Mouse (Mus musculus) T-helper 1 cell (primary cell): ENCODE measurements around the gene Tm4sf19.

Experiments used
- in situ Hi-C: fragments of 300-600 bp; cut with MboI, MseI; formaldehyde crosslinking; loops from one replicate; pipeline ENCODE4 v1.15.1; 2025; ENCODE audit warnings: high pct_unique_total_duplicates

Tm4sf19 gene

DNA sequence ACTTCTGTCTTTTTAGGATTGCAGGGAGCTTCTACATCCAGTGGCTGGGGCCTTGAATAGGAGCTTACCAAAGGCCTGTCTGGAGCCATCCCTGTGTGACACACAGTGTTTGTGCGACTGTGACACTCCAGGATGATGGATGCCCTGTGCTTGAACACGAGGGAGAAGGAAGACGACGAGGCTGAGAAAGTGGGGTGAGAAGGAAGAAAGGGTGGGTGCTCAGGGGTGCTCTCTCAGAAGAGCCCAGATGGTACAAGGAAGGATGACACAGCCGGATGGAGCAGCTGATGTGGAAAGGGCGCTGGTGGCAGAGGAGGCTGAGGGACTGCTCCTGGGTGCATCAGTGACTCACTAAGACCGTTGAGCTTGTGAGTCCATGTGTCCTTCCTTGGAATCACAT is at the start of gene Tm4sf19:
Gene Tm4sf19, plus strand, starts transcription at position 240 of the 400 bp plus-strand sequence.
- in situ Hi-C loops: no loop called here

DNA sequence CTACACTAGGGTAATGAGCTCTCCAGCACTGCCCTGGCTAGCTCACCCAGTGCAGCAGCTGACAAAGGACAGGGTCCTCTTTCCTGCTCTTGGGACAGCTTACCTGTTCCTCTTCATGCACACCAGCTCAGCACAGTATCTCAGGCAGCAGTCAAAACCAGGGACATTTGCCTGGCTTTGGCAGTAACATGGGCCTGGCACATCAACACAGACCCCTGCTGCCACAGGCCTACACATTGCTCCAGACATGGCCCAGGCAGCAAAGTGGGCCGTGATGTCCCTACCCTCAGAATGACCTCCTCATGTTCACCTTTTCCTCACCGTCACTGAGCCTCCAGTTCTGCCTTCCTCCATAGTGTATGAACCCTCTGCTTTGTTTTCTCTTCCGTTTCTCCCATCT is 49.5 kb upstream of the Tm4sf19 start:
- in situ Hi-C loops: no loop called here

DNA sequence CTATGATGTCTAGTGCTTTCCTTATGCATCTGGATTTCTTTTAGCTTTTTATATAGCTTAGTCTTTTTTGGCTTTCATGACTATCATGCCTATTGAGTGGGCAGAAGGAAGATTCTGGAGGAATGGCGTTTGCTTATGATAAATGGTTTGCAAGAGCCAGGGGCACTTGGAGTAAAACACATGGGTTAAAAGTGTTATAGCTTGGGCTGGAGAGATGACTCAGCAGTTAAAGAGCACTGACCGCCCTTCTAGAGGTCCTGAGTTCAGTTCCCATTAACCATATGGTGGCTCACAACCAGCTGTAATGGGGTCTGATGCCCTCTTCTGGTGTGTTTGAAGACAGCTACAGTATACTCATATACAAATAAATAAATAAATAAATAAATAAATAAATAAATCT is 36.8 kb upstream of the Tm4sf19 start:
- in situ Hi-C loops: no loop called here

DNA sequence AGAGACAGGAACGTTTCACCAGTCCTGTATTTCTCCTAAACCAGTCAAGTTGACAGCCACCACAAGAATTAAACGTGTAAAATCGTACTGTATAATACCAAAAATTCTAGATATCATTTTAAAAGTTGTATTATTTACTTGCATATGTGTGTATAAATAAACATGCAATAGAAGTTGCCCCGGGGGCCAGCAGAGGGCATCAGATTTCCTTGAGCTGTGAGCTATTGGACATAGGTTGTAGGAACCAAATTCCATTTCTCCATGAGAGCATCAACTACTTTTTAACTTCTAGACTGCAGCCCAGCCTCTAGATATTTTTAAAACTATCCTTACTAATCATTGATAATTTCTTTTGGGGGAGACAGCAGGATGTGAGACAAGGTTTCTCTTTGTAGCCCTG is 29.0 kb upstream of the Tm4sf19 start:
- in situ Hi-C loops: loop anchor here (5.0 kb wide), 1 partner anchor 334 kb away; no protein-coding TSS in a partner anchor

DNA sequence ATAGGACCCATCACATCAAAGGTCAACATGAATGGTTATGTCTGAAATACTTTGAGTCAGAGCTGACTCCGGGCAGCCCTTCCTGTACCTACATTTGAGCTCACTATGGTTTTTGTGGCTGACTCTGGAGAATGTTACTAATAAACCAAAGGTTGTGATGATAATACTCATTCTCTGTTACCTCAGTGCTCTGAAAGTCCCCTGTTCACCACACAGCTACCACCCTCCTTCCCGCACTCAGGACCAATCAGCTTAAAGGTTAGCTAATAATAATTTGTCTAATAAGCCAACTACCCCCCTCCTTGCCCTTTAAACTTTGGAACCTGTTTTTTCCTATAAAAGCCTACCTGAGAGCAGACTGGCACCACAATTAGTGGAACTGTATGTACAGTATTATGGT is 20.7 kb upstream of the Tm4sf19 start:
- in situ Hi-C loops: no loop called here

DNA sequence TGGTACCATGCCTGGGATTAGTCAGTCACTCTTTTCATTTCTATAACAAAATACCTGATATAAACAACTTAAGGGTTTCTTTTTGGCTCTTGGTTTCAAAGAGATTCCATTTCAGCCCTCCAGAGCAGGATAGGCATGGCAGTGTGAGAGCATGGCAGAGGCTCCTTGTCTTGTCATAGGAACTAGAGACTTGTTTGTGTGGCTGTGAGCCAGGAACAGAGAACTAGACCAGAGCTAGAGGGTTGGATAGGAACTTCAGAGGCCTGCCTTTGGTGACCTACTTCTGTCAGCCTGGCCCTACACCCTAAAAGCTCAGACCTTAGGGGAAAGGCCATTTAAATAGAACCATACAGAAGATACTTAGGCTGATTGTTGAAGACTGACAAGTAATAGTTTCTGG is 17.4 kb upstream of the Tm4sf19 start:
- in situ Hi-C loops: loop anchor here (5.0 to 10.0 kb wide), 2 partner anchors 89 to 1262 kb away; no protein-coding TSS in a partner anchor

DNA sequence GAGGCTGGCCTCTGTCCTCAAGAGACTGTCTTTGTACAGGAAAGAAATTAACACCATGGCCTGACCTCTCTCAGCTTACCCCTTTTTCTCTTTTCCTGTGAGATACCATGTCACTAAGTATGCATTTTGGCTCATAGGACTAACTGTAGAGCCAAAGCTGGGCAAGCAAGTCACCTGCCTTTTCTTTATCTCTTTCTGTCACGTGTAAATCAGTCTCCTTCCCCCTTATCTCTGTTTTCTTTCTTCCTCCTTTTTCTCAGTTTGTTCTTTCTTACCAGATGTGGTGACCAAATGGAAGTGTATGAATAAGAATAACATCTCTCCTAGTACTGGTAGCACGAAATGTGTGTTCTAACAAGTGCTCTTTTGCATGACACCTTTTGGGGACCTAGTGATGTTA is 15.4 kb upstream of the Tm4sf19 start:
- in situ Hi-C loops: loop anchor here (5.0 to 10.0 kb wide), 2 partner anchors 87 to 1260 kb away; no protein-coding TSS in a partner anchor

DNA sequence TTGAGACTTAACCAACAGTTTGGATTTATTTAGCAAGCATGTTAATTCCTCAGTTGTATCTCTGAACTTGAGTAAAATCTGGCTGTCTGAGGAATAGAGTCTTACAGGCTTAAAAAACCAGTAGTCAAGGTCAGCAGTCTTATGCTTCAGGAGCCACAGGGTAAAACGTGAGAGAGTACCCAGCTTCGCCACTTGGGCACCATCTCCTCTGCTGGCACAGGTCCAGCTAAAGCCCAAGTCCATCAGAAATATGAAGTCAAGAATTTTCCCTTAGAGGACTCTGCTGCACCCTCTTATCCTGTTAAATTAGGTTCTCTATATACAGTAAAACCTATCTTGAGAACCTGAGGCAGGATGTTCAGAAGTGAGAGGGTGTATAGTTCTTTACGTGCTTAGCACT is 13.5 kb upstream of the Tm4sf19 start:
- in situ Hi-C loops: loop anchor here (10.0 kb wide), 1 partner anchor 1258 kb away; no protein-coding TSS in a partner anchor

DNA sequence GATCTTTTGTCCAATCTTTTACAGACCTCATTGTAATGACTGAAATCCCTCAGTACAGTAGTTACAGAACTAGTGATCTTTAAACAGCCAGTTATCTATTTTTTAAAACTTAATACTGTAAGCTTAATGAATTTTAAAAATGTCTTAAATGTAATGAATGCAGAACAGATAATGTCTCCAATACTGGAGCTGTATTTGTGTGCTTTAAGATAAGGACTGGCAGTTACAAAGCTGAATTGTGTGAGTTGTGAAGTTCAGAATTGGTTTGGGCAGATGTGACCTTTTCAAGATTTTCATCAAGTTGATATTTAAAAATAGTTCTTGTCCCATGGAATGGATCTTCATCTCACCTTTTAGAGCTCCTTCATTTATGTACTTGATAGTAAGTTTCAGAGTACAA is 11.3 kb upstream of the Tm4sf19 start:
- in situ Hi-C loops: loop anchor here (10.0 kb wide), 1 partner anchor 1256 kb away; no protein-coding TSS in a partner anchor

DNA sequence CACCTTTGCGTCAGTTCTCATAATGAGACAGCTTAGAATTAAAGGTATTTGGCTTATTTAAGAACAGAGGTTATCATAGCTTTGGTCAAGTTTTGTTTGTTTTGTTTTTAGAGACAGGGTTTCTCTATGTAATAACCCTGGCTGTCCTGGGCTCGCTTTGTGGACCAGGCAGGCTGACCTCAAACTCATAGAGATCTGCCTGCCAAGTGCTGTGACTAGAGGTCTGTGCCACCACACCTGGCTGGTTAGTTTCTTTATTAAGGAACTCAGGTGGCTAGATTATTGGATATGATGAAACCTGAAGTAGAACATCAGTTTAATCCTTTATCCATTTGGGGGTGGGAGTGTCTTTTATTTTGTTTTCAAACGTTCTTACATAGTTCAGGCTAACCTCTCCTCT is 10.5 kb upstream of the Tm4sf19 start:
- in situ Hi-C loops: loop anchor here (10.0 kb wide), 1 partner anchor 1255 kb away; no protein-coding TSS in a partner anchor

DNA sequence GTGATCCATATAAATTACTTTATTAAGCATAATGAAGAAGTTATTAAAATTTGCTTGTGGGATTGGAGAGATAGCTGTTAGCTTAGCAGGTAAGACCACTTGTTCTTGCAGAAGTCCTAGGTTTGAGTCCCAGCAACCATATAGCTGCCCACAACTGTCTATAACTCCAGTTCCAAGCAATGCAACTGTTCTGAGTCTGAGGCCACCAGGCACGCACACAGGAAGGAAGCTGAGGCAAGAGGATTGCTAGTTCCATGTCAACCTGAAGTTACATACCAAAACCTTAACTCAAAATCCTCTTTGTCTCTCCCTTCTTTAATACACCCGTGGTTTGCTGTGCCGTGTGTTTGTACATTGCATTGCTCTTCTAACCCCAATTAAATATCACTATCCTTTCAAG is 9.4 kb upstream of the Tm4sf19 start:
- in situ Hi-C loops: no loop called here

DNA sequence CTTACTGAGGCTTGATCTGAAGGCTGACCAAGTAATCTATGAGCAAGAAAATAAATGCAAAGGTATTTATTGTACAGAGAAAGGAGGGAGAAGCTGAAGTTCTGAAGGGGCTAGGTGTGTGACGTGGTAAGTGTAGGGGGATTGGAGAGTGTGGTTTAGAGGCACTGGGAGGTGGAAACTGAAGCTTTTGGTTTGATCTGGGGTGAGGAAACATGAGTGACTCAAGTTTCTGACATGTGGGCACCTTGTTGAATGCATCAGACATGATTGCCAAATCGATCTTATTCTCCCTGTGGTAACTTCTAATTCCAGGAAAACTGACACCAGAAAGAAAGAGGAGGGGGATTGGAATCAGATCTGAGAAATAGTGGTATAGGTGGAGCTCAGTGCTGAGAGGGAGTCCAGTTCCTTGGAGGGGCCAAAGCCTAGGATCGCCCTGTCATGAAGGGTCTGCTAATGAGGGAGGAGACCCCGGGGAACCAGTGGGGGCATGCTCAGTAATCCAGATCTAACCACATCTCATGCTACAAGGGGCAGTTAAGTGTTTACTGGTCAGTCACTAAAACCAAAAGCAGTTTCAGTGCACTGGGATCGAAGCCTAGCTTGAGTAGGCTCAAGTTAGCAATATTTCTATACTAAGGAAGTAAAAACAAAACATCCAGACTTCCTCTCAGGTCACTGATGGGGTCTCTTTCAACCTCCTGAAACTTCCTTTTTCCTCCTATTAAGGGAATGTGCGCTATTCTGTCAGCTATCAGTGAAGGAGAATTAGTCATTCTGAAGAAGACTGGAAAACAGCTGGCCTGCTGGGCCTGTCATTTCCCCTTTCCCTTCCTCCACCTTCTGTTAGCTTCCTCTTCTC is 4.4 kb upstream of the Tm4sf19 start:
- in situ Hi-C loops: no loop called here

DNA sequence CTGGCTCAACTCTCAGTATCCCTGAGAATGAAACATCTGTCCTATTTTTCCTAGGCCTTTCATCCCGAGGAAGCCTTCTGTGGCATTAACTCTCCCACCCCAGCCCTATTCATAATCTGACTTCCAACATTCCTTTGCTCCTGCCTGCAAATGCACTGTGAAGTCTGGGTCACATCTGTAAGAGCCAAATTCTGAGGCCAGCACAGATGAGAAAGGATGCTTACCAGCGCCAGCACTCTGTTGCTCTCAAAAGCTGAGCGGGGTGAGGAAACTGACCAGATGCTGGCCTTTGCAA is 3.8 kb upstream of the Tm4sf19 start:
- in situ Hi-C loops: no loop called here

DNA sequence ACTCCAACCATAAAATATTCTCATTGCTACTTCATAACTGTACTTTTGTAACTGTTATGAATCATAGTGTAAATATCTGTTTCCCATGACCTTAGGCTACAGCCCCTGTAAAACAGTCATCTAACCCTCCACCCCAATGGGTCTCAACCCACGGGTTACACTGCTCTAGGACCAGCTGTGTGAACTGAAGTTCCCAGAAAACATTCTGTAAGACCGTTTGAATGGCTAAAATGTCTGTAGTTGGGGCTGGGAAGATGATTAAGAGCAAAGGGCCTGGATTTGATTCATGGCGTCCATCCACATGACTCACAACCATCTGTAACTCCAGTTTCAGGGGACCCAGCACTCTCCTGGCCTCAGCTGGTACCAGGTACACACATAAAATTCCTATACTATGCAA is 2.1 kb upstream of the Tm4sf19 start:
- in situ Hi-C loops: no loop called here

DNA sequence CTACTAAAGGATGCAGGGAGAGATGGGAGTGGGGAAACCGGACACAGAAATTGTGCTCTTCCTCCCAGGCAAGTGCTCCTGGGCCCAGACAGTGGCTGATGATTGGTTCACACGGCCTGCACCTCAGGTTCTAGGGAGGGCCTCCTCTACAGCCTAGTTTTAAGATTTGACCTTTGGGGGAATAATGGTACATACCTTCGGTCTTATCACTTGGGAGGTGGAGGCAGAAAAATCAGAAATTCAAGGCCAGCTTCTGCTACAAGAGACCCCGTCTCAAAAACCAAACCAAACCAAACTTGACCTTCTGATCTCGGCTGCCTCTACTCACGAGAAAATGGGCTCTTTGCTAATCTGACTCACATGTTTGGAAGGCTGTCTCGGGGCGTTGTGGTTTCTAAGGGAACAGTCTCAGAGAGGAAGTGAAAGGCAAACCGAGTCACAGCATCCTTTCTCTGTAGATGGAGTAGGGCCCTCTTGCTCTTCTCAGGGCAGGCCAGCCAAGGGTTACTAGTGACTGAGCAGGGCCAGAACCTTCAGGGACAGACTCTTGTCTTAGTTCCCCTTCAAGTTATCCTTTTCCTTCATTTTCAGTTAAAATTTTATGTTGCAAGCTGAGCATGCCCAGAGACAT is 1.1 kb downstream of the Tm4sf19 start:
- in situ Hi-C loops: no loop called here

DNA sequence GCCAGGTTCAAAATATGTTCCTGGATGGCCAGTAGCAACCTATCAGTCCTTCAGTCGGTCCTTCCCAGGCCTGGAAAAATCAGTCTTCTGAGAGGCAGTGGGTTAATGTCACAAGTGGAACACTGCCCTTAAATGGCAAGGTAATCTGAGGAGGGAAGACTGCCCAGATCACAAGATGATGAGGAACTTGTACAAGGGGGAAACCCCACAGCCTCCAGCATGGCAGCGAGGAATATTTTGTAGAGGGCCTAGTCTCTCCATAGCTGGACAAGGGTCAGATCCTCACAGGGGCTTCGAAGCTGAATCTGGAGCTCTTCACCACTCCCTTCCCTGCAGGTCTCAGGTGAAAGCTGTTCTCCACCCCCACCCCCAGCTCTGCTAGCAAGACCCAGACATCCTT is 2.5 kb downstream of the Tm4sf19 start:
- in situ Hi-C loops: no loop called here

DNA sequence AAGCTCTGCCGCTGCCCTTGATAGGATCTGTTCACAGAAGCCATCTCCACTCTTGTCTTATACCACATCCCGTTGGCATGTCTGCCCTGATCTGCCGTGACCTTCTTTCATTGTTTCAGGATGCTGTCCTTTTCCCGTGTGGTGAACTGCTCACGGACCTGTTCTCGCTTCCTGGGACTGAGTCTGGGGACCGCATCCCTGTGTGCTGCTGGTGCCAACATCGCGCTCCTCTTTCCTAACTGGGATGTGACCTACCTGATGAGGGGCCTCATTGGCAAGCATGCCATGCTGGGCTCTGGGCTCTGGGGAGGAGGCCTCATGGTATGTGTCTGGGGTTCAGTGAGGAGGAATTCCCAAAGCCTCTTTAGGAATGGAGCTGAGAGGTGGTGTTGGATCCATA is 5.4 kb downstream of the Tm4sf19 start:
- in situ Hi-C loops: no loop called here

DNA sequence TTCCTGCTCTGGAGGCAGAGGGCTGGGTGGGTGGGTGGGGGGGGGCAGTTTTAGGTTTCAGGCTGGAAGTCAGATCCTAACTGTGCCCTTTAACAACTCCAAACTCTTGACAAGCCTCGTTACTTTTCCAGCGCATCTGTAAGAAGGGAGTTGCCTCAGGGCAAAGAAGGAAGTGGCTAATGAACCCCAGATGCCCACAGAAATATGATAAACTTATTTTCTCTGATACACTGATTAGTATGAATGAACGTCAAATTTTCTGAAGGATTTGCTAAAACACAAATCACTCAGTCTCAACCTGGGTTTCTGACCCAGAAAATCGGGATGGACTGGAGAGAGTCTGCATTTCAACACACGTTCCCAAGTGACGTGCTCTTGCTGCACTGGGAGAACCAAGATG is 6.4 kb downstream of the Tm4sf19 start:
- in situ Hi-C loops: no loop called here

DNA sequence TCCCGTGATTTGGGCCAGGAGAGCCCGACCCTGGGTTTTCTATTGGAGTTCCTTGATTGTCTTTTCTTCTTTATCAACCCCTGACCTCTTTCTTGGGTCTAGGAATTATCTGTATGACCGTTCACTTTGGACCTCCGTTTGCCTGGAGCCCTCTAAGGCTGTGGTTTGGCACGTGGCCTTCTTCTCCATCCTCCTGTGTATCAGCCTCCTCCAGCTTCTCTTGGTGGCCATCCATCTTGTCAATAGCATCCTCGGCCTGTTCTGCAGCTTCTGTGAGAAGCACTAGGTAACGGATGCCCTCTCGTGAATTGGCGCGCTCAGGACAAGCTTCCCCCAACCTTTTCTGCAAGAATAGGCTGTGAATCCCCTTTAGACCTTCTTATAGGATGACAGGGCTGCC is 7.4 kb downstream of the Tm4sf19 start:
- in situ Hi-C loops: no loop called here

DNA sequence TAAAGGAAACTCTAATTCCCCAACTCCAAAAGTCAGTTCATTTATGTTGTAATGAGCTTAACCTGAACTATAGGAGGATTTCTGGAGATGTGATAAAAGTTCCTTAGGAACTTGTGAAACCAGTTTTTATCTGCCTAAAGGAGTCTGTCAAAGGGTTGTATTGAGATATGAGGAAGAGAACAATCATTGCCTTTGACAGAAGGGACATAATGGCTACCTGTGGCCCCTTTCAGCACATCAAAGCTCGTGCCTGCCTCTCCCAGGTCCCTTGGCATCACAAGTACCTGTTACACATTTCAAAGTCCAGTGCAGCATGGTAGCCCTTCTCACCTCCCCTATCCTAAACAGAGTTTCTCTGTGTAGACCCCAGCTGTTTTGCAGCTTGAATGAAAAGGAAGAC is 17.2 kb downstream of the Tm4sf19 start:
- in situ Hi-C loops: no loop called here

DNA sequence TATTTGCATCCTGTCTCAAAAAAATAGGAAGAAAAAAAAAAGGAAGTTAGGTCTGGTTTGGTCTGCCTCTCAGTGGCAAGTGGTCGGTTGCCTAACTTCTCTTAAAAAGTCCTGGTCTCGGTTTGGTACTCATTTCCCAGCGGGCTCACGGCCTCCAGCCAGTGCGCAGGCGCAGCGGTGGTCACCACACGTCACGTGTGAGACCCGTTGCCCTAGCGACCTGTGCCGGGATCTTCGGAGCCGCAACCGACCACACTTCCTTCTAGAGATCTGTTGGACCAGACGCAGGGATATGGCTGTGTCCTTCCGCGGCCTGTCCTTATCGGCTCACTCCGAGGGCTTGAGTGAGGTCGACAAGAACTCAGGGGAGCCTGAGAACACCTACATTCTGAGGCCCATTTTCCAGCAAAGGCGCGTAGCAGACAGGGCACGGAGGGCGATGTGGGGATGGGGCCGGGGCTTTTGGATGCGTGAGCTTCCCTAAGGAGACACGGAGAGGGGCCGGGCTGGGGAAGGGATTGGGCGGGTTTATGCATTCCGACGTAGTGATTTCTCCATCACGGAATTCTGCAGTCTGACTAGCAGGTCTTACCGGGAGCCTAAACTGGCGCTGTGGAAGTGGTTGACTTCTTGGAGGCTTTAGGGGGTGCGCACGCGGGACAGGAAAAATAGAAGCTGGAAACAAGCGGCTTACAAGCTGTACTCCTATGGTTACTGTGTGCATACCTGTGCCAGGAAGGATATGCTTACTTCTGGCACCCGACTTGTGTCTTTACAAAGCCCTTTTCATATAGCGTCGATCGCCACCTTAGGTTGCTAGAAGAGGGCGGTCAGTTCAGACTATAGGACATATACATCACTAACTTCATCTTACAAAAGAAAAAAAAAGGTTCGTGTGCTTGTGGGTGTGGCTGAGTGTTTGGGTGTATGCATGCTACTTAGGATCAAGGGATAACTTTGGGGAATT is 19.5 kb downstream of the Tm4sf19 start, which contains the start of gene Tctex1d2:
Gene Tctex1d2, plus strand, starts transcription at position 186 of the 967 bp plus-strand sequence.
- in situ Hi-C loops: no loop called here

DNA sequence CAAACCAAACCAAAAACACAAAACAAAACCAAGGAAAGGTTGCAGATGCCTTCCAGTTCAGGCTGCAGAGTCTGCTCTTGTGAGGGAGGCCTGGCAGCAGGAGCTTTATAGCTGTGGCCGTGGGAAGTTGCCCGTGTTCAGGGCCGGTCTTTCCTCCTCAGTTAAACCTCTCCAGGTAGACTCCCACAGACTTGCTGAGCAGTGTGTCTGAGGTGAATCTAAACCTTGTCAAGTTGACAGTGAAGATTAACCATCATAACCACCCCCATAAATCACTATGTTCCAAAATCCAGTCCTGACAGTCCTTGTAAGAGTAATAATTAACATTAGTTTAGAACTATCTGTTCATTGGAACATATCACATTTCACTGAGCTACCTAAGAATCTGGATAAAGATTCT is 27.2 kb downstream of the Tm4sf19 start:
- in situ Hi-C loops: no loop called here
